Mouse (Mus musculus) layer of hippocampus, adult 9-11 months (tissue): ENCODE results near the gene Smim17.
"Not testable (repeated sequence)": the region's sequence is repeated elsewhere in the genome, so short reads cannot be mapped to it uniquely, and the experiment has no call there.

Experiments used
- DNase-seq: peaks from one replicate; pipeline ENCODE4 v3.0.0; 2022

The Smim17 gene

GRCm38 (mm10) chr7:6419894-6420293 is 21.4 kb downstream of the Smim17 start:
- no peak for DNase-seq

- no peak for DNase-seq
Observed at GRCm38 (mm10) chr7:6429381-6429780, 30.9 kb downstream of the Smim17 start.

GRCm38 (mm10) chr7:6430342-6430741 is 31.8 kb downstream of the Smim17 start:
- no peak for DNase-seq

- no peak for DNase-seq
Observed at GRCm38 (mm10) chr7:6438388-6438787, 39.9 kb downstream of the Smim17 start, which contains the start of gene Olfr1344. Gene Olfr1344 (plus strand): TSS chr7:6438688.

- DNase-seq, result no peak
Observed at GRCm38 (mm10) chr7:6441173-6441572, 42.7 kb downstream of the Smim17 start.

- no peak for DNase-seq
Observed at GRCm38 (mm10) chr7:6447771-6448170, 49.3 kb downstream of the Smim17 start.

- DNase-seq, result no peak
Observed at GRCm38 (mm10) chr7:6455868-6456267, 57.4 kb downstream of the Smim17 start, which contains the start of gene Olfr1336. Gene Olfr1336 (plus strand): TSS chr7:6456168.

- DNase-seq, result no peak
Observed at GRCm38 (mm10) chr7:6456399-6456798, 57.9 kb downstream of the Smim17 start.

- no peak for DNase-seq
Observed at GRCm38 (mm10) chr7:6466951-6467350, 68.4 kb downstream of the Smim17 start, which contains the start of gene Olfr1346. Gene Olfr1346 (plus strand): TSS chr7:6467101.

- DNase-seq, result not testable (repeated sequence)
Observed at GRCm38 (mm10) chr7:6477633-6478032, 79.1 kb downstream of the Smim17 start.
